Mouse (Mus musculus) MEL (cell line): ENCODE measurements around the gene Oas1a. TPM values are rescaled to one million over a fixed set of nuclear protein-coding genes. Genes with fewer than 3 reads are reported as not detected.
"Not testable (repeated sequence)": the region's sequence is repeated elsewhere in the genome, so short reads cannot be mapped to it uniquely, and the experiment has no call there.

Source experiments
- DNase-seq: peaks from one replicate; pipeline ENCODE4 v3.0.0; 2011; ENCODE audit warnings: low read depth, low spot score
- H3K27ac ChIP-seq: 2 replicates; pipeline ENCODE4 v1.5.1; 2012; ENCODE audit warnings: low read depth, mild to moderate bottlenecking, control low read depth, low read length, moderate library complexity; ENCODE audit not compliant: control insufficient read depth
- H3K27me3 ChIP-seq, 2 experiments: fragments of 150-350 bp in 1 of 2; sonication (generic) in 1 of 2; 2 replicates each; pipeline ENCODE4 v1.6.1; 2012; ENCODE audit warnings: low read length in 2 of 2, mild to moderate bottlenecking in 2 of 2, improper control_type of control experiment in 1 of 2, moderate library complexity in 1 of 2; ENCODE audit not compliant: insufficient read depth in 2 of 2, control insufficient read depth in 1 of 2
- H3K36me3 ChIP-seq, 2 experiments: 2 replicates each; pipeline ENCODE4 v1.6.1; 2012 to 2014; ENCODE audit warnings: low read length in 2 of 2, improper control_type of control experiment in 1 of 2, inconsistent platforms in 1 of 2, mild to moderate bottlenecking in 1 of 2; ENCODE audit not compliant: insufficient read depth in 2 of 2, control insufficient read depth in 1 of 2
- H3K4me1 ChIP-seq, 2 experiments: fragments of 150-350 bp in 1 of 2; sonication (generic) in 1 of 2; 2 replicates each; pipeline ENCODE4 v1.6.1; 2012; ENCODE audit warnings: low read length in 2 of 2, improper control_type of control experiment in 1 of 2, mild to moderate bottlenecking in 1 of 2; ENCODE audit not compliant: insufficient read depth in 2 of 2, control insufficient read depth in 1 of 2
- H3K4me3 ChIP-seq, 2 experiments: fragments of 150-350 bp in 1 of 2; sonication (generic) in 1 of 2; 2 replicates each; pipeline ENCODE4 v1.5.1; 2012; ENCODE audit warnings: low read depth in 2 of 2, low read length in 2 of 2, mild to moderate bottlenecking in 2 of 2, moderate library complexity in 2 of 2, control low read depth in 1 of 2, improper control_type of control experiment in 1 of 2; ENCODE audit not compliant: control insufficient read depth in 1 of 2, insufficient read depth in 1 of 2
- H3K79me2 ChIP-seq: 2 replicates; pipeline ENCODE4 v1.6.1; 2012; ENCODE audit warnings: mild to moderate bottlenecking, low read length, moderate library complexity; ENCODE audit not compliant: control insufficient read depth, poor library complexity, insufficient read depth
- H3K9ac ChIP-seq: 2 replicates; pipeline ENCODE4 v1.6.1; 2012; ENCODE audit warnings: low read depth, mild to moderate bottlenecking, control low read depth, low read length, moderate library complexity; ENCODE audit not compliant: control insufficient read depth, poor library complexity, severe bottlenecking
- H3K9me3 ChIP-seq: fragments of 150-350 bp; sonication (generic); replicated peaks from 2 replicates; pipeline ENCODE4 v1.6.1; 2012; ENCODE audit warnings: mild to moderate bottlenecking, low read length, improper control_type of control experiment, moderate library complexity; ENCODE audit not compliant: insufficient read depth
- BHLHE40 ChIP-seq: IDR thresholded peaks from 2 replicates; pipeline ENCODE4 v1.6.1; 2012; ENCODE audit warnings: low read depth, mild to moderate bottlenecking, inconsistent platforms, low read length, improper control_type of control experiment, borderline replicate concordance
- CHD1 ChIP-seq: IDR thresholded peaks from 2 replicates; pipeline ENCODE4 v1.6.1; 2012; ENCODE audit warnings: low read depth, mild to moderate bottlenecking, inconsistent platforms, low read length, improper control_type of control experiment
- CTCF ChIP-seq, 3 experiments: IDR thresholded peaks in 2 of 3; conservative IDR thresholded peaks in 1 of 3; 2 replicates each; pipeline ENCODE4 v1.5.1; 2011 to 2012; ENCODE audit warnings: low read length in 3 of 3, low read depth in 2 of 3, mild to moderate bottlenecking in 2 of 3, improper control_type of control experiment in 1 of 3, inconsistent platforms in 1 of 3, mixed read lengths in 1 of 3, moderate library complexity in 1 of 3; ENCODE audit not compliant: control insufficient read depth in 1 of 3, insufficient read depth in 1 of 3, poor library complexity in 1 of 3, severe bottlenecking in 1 of 3
- E2F4 ChIP-seq: IDR thresholded peaks from 2 replicates; pipeline ENCODE4 v1.6.1; 2011; ENCODE audit warnings: low read depth, low read length, improper control_type of control experiment, borderline replicate concordance
- ELF1 ChIP-seq: IDR thresholded peaks from 2 replicates; pipeline ENCODE4 v1.6.1; 2014; ENCODE audit warnings: low read depth, mild to moderate bottlenecking, inconsistent platforms, low read length, improper control_type of control experiment, moderate library complexity
- EP300 ChIP-seq, 2 experiments: IDR thresholded peaks; 2 replicates each; pipeline ENCODE4 v1.6.1; 2011; ENCODE audit warnings: improper control_type of control experiment in 2 of 2, low read length in 2 of 2, low read depth in 1 of 2, mild to moderate bottlenecking in 1 of 2
- ETS1 ChIP-seq: IDR thresholded peaks from 2 replicates; pipeline ENCODE4 v1.6.1; 2012; ENCODE audit warnings: low read depth, mild to moderate bottlenecking, inconsistent platforms, low read length, improper control_type of control experiment, moderate library complexity
- GATA1 ChIP-seq: IDR thresholded peaks from 2 replicates; pipeline ENCODE4 v1.6.1; 2011; ENCODE audit warnings: low read depth, low read length, improper control_type of control experiment
- JUND ChIP-seq: IDR thresholded peaks from 2 replicates; pipeline ENCODE4 v1.6.1; 2011; ENCODE audit warnings: low read depth, mild to moderate bottlenecking, improper control_type of control experiment, low read length
- MAFK ChIP-seq: IDR thresholded peaks from 2 replicates; pipeline ENCODE4 v1.6.1; 2011; ENCODE audit warnings: low read depth, mild to moderate bottlenecking, low read length, improper control_type of control experiment, borderline replicate concordance
- MAZ ChIP-seq: IDR thresholded peaks from 2 replicates; pipeline ENCODE4 v1.6.1; 2012; ENCODE audit warnings: low read depth, mild to moderate bottlenecking, inconsistent platforms, low read length, improper control_type of control experiment
- MYB ChIP-seq: IDR thresholded peaks from 2 replicates; pipeline ENCODE4 v1.6.1; 2011; ENCODE audit warnings: mild to moderate bottlenecking, low read depth, low read length, improper control_type of control experiment
- SMC3 ChIP-seq: IDR thresholded peaks from 2 replicates; pipeline ENCODE4 v1.6.1; 2011; ENCODE audit warnings: low read depth, low read length, improper control_type of control experiment
- TAL1 ChIP-seq: IDR thresholded peaks from 2 replicates; pipeline ENCODE4 v1.6.1; 2012; ENCODE audit warnings: mild to moderate bottlenecking, inconsistent platforms, low read length, moderate library complexity, mixed read lengths
- TCF12 ChIP-seq: IDR thresholded peaks from 2 replicates; pipeline ENCODE4 v1.6.1; 2014; ENCODE audit warnings: low read depth, mild to moderate bottlenecking, inconsistent platforms, low read length, improper control_type of control experiment, moderate library complexity
- UBTF ChIP-seq: IDR thresholded peaks from 2 replicates; pipeline ENCODE4 v1.6.1; 2012; ENCODE audit warnings: low read depth, mild to moderate bottlenecking, inconsistent platforms, low read length, improper control_type of control experiment, moderate library complexity, borderline replicate concordance; ENCODE audit not compliant: insufficient read depth
- USF1 ChIP-seq: IDR thresholded peaks from 2 replicates; pipeline ENCODE4 v1.6.1; 2014; ENCODE audit warnings: low read depth, mild to moderate bottlenecking, inconsistent platforms, low read length, improper control_type of control experiment, moderate library complexity
- ZC3H11A ChIP-seq: IDR thresholded peaks from 2 replicates; pipeline ENCODE4 v1.6.1; 2012; ENCODE audit warnings: low read depth, mild to moderate bottlenecking, inconsistent platforms, low read length, improper control_type of control experiment
- polyA plus RNA-seq, 2 experiments: library from polyadenylated mRNA; stranded (reverse) in 1 of 2; unstranded in 1 of 2; fragments of >175 nt in 1 of 2; fragments of >200 nt in 1 of 2; gene quantifications; 2 replicates each; pipeline versions ENCODE4 v1.2.1 to v1.2.4; 2012; ENCODE audit warnings: low replicate concordance in 2 of 2, low read depth in 1 of 2; ENCODE audit not compliant: insufficient read length in 2 of 2, insufficient read depth in 1 of 2, missing spikeins in 1 of 2
- total RNA-seq: library from RNA; depleted of rRNA; stranded (reverse); fragments of 300-350 nt; gene quantifications from 2 replicates; pipeline ENCODE4 v1.2.3, GENCODE M21; 2012

Gene Oas1a
- total and polyA plus RNA-seq, 3 experiments = 0.15 to 0.17 TPM; not detected in 1

GRCm38 (mm10) chr5:120892243-120892660 lies 15.1 kb downstream of the Oas1a start:
- no peak for DNase-seq
- TF ChIP-seq CHD1 = no peak
- TF ChIP-seq E2F4 = no peak
- no peak for TF ChIP-seq ETS1
- TF ChIP-seq TCF12 = no peak

DNA sequence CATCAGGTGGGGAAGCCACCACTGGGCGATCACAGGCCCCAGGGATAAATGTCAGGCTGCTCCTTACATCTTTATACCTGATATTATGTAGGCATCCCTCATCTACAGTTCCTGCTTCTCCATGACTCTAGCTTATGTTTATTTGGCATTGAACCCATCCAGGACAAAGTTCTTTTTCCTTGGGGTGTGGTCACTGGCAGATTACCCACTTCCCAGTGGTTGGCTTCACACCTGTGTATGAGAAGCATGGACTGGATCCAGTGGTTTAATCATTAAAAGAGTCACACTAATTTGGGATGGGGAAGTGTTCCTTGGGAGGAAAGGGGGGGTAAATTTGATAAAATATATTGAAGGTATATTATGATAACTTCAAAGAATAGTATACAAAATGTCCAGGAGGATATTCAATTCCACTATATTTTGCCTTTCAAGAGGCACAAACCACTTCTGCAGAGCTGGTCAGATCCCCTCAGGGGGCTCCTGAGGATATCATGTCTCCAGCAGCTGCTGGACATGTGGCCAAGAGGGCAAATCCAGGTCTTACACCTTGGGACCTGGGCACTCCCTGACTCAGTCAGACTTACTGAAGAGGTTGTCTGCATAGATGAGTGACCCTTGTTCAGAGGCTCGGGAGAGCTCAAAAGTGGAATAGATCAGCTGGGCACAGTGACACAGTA lies 15.6 kb downstream of the Oas1a start:
- not testable (repeated sequence) for H3K27ac ChIP-seq, H3K9me3 ChIP-seq, H3K27me3 ChIP-seq, H3K79me2 ChIP-seq, H3K9ac ChIP-seq, H3K36me3 ChIP-seq, H3K4me1 ChIP-seq, H3K4me3 ChIP-seq, DNase-seq

More at GRCm38 (mm10) chr5:120892243-120892660, 15.1 kb downstream of the Oas1a start:
- Histone ChIP-seq H3K4me3 (no peak overlapping the region), H3K9me3 (no peaks in the 10 kb centered on the region), H3K4me1 (no peaks in the 10 kb centered on the region), H3K36me3 (no peaks in the 10 kb centered on the region), H3K27ac (no peak overlapping the region), H3K27me3 (no peaks in the 10 kb centered on the region), H3K79me2 (no peaks in the 10 kb centered on the region), H3K9ac (no peak overlapping the region)

DNA sequence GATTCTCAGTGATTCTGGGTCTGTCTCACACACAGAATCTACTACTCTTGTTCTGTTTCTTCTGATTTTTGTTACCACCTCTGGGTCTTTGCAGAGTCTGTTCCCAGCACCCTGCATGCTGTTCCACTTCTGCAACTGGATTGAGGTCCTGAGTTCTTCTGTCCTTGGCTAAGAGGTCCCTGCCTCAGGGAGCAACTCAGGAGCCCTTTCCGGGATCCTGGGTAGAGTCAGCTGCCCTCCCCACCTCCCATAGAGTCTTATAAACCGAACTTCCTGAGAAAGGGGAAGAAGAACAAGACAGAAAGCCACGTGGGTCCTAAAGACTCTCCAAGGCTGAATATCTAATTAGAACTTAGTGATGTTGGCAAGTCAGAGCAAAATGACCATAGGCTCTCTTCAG lies 16.3 kb downstream of the Oas1a start:
- no peak overlapping the region for H3K27ac ChIP-seq

DNA sequence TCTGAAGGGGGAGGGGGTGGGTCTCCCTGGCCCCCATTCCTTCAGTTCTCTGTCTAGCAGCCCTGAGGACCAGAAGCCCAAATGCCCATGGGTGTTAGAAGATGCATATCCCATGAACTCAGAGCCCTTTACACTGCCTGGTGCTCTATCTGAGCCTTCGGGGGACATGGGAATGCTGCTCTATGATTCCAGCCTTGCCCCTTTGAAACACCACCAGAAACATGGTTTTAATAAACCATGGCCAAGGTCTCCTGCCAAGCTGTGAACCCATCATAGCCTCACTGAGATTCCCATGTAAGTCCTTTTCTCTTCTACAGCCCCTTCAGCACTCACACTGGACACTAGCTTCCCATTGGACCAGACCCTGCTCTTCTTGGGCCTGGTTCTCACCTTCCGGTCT lies 17.3 kb downstream of the Oas1a start:
- Histone ChIP-seq H3K4me3 (no peak overlapping the region), H3K79me2 (no peaks in the 10 kb centered on the region), H3K9ac (no peak overlapping the region), H3K4me1 (no peaks in the 10 kb centered on the region), H3K9me3 (no peaks in the 10 kb centered on the region), H3K27ac (no peak overlapping the region), H3K36me3 (no peaks in the 10 kb centered on the region), H3K27me3 (no peaks in the 10 kb centered on the region)
- no peak for DNase-seq
- no peak for TF ChIP-seq MAZ
- TF ChIP-seq MYB = no peak
- TF ChIP-seq GATA1 = no peak
- no peak for TF ChIP-seq ZC3H11A
- no peak for TF ChIP-seq USF1
- no peak for TF ChIP-seq EP300 (IDR thresholded peaks at IDR 0.05; ENCODE audit: low read depth in 1 of 2, low read length in 2 of 2)
- TF ChIP-seq MAFK = no peak
- no peak for TF ChIP-seq ELF1
- no peak for TF ChIP-seq CTCF (IDR thresholded peaks at IDR 0.05 in 2 of 3, conservative IDR thresholded peaks at IDR 0.05 in 1 of 3; ENCODE audit: control insufficient read depth in 1 of 3, insufficient read depth in 1 of 3, low read depth in 2 of 3, low read length in 3 of 3, poor library complexity in 1 of 3, severe bottlenecking in 1 of 3)
- TF ChIP-seq BHLHE40 = no peak
- TF ChIP-seq SMC3 = no peak
- TF ChIP-seq JUND = no peak
- no peak for TF ChIP-seq TAL1
- no peak for TF ChIP-seq UBTF

More for the DNA sequence above, 16.3 kb downstream of the Oas1a start:
- Histone ChIP-seq H3K9ac (no peak overlapping the region), H3K4me3 (no peak overlapping the region), H3K9me3 (no peaks in the 10 kb centered on the region), H3K27me3 (no peaks in the 10 kb centered on the region), H3K36me3 (no peaks in the 10 kb centered on the region), H3K4me1 (no peaks in the 10 kb centered on the region), H3K79me2 (no peaks in the 10 kb centered on the region)
- no peak for TF ChIP-seq TAL1
- no peak for DNase-seq
